Mouse (Mus musculus) CD4-positive naive resting alpha-beta T cell, adult 57 days (primary cell): ENCODE measurements around the gene Narf. TPM values are rescaled to one million over a fixed set of nuclear protein-coding genes. Genes with fewer than 3 reads are reported as not detected.

Experiments used
- total RNA-seq: library from RNA; stranded (reverse); gene quantifications from one replicate; pipeline ENCODE4 v1.2.4, GENCODE M21; 2023

Narf gene
- 30.7 TPM for total RNA-seq

DNA sequence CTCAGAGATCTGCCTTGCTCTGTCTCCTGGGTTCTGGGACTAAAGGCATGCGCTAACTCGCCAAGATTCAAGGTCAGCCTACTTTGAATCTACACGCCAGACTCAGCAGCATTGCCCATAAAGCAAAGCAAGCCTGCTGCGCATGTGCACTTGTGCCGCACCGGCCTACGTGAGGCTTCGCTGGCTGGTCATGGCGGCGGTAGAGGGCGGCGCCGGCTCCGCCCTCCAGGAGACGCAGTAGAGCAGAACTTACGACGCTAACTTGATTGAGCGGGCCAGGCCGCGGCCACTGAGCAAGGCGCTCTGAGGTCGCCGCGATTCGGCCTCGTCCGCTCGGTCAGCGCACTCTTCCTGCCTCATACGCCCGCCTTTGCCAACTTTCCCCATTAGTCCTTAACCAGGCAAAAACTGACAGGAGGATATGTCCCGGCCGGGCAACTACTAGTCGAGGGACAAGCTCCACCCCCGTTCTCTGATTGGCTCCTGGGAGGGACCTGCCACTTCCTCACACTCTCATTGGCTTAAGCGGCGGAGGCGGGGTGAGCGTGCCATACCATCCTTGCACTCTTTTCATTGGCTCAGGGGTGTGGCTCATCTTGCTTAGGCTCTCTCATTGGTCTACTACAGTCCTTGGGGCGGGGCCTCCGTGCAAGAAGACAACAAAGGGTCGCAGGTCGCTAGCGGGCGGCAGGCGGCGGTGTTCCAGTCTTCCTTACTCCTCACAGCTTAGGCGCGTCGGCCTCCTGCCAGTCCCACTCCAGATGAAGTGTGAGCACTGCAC, at the start of gene Narf:
Gene Narf (plus strand): TSS at position 690 of the 781 bp plus-strand sequence.

DNA sequence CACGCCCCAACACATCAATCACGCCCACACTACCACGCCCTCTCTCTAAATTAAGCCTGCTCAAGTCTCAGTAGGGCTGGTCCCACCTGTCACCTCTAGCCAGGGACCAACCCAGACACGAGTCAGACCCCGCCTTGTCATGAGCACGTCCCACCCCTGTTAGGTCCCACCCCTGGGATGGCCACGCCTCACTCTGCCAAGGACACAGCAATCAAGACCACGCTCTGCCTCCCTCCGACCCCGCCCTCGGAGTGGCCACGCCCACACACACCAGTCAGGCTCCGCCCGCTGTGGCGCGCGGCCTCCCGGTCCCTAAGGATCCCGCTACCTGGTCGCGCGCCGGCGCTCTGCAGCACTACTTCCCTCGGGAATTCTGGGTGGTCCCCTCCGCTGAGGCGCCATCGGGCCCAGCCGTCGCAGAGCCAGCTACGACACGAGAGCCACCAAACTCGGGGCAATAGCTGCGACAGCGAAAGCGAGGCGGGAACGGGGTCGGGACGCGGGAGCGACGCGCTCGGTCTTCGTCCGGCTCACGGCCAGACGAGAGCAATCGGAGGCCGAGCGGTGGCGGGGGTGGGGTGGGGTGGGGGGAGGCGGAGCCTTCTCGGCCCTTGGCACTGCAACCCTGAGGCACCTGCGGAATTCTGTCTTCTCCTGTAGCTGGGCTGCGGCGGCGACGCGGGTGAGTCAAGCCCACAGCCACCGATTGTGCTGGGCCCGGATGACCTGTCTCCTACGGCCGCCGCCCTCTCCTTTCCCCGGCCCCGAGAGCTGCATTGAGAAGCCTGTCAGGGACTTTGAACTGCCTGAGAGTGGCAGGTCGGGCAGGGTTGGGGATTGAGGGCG, 32.7 kb upstream of the Narf start, which contains the start of the genes Hexdc and Ogfod3:
Gene Hexdc (plus strand): TSS at position 273 of the 846 bp plus-strand sequence.
Gene Ogfod3 (minus strand): TSS at position 551 of the 846 bp plus-strand sequence.

DNA sequence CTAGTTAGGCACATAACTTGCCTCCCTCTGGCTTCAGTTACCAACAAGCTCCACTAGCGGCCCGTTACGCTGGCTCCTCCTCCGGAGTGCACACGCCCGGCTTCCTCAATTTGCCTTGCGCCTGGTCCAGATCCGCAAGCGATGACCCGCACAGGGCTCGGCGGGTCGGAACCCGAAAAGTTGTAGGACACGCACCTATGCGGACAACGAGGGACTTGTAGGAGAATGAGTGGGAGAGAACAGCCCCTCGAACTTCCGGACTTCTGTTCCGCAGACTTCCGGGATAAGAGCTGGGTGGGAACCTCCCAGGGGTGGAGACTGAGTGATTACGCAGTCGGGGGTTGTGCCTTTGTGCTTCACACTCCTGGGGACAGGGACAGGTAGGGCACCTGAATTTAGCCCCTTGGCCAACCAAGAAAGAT, 8.0 kb upstream of the Narf start, which contains the start of gene Cybc1:
Gene Cybc1 (minus strand): TSS at position 305 of the 422 bp plus-strand sequence.

DNA sequence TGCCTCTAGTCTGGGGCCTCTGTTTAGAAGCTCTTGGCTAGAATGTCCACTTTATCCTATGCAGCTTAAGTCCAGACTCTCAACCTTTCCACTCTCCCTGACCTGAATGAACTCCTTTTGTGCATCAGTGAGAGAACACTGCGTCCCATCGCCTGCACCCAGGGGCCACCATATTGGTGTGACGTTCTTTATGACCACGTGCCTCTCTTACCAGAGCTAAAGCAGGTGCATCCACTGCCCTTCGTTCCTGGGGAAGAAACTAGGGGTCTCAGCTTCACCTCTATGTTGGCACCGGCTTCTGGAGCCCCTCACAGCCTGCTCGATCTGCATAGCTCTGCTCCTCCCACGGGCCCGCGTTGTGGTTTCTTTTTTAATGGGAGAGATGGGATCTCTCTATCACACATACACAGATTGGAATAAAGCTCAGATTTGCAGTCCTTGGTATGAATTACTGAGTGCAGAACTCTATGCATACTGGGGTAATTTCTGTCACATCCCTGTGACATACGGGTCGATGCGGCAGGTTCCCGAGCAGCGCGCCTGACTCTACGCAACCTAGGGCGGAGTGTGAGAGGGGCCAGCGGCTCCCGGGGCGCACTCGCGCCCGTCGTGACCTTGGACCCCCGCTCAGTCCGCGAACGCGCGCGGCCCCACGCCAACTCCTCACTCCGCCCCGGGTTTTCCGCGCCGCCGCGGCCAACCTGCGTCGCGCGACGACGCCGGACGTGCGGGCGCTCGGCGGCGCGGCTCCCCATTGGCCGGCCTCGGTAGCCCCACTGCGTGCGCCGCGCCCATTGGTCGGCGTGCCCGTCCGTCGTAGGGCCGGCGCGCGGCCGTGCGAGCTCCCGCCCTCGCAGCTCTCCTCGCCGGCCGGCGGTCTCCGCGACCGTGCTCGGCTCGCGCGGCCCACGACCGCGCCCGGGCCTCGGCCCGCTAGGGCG, 22.4 kb downstream of the Narf start, which contains the start of gene Foxk2:
Gene Foxk2 (plus strand): TSS at position 831 of the 941 bp plus-strand sequence.

Other genes starting within 250 kb of the Narf start
- 166 TPM for gene Csnk1d, start 245.9 kb upstream of the Narf start, total RNA-seq
- gene Cd7, start 197.8 kb upstream of the Narf start, total RNA-seq: 149 TPM
- gene Sectm1b, start 173.7 kb upstream of the Narf start, total RNA-seq: not detected
- gene Sectm1a, start 156.0 kb upstream of the Narf start, total RNA-seq: not detected
- gene Tex19.2, start 118.6 kb upstream of the Narf start, total RNA-seq: not detected
- gene Tex19.1, start 91.1 kb upstream of the Narf start, total RNA-seq: not detected
- not detected for gene Uts2r, start 77.0 kb upstream of the Narf start, total RNA-seq
- gene Hexdc, start 32.8 kb upstream of the Narf start, total RNA-seq: 11.3 TPM
- 3.7 TPM for gene Ogfod3, start 32.5 kb upstream of the Narf start, total RNA-seq
- 56.5 TPM for gene Cybc1, start 7.9 kb upstream of the Narf start, total RNA-seq
- gene Foxk2, start 22.7 kb downstream of the Narf start, total RNA-seq: 39.0 TPM
- 56.3 TPM for gene Wdr45b, start 117.2 kb downstream of the Narf start, total RNA-seq
- not detected for gene Rab40b, start 151.0 kb downstream of the Narf start, total RNA-seq
- 5.7 TPM for gene Fn3krp, start 184.1 kb downstream of the Narf start, total RNA-seq
- gene Fn3k, start 197.7 kb downstream of the Narf start, total RNA-seq: 0.30 TPM
- gene Tbcd, start 214.7 kb downstream of the Narf start, total RNA-seq: 38.8 TPM